Mouse (Mus musculus) spleen, postnatal 4 days (tissue): ENCODE data around the gene Nfic.

Experiments used
- DNase-seq, 2 experiments: peaks; one replicate each; pipeline ENCODE4 v3.0.0; 2022; ENCODE audit warnings: low spot score in 2 of 2

The Nfic gene

DNA sequence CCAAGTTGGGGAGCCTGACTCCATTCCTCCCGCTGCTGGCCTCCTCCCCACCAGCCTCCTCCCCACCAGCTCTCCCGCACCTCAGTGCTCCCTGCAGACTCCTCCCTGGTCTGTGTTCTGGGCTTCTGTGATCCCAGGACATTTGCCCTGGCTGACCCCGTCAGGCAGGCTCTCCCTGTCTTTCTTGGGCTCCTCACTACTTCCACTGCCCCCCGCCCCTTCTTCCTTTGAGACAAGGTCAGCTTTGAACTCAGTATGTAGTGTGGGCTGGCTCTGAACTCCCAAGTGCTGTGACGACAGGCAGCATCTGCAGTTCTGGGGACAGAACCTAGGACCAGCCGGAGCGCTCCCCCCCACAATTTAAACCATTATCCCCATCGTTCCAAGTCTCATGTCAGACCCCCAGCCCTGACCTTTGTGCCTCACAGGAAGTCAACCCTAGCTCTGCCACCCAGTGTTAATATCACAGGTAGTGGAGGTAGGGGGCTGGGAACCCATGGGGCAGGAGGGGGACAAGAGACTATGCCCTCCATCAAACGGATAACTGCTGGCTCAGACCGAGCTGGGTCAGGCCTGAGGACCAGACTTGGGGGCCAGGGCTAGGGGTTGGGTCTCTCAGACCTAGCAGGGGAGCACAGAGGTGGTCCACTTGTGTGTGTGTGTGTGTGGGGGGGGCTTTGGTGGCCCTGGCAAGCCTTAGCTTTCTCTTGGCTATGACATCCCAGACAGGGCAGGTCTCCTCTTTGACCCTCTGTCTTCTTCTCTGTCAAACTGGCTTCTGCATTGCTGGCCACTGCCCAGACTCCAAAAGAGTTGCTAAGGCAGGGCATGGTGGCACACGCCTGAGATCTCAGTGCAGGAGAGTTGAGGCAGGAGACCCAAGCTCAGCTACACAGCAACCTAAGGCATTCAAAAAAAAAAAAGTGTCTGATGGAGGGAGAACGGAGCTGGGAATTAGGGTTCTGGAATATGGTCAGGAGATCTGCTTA, 37.9 kb downstream of the Nfic start:
- no peak for DNase-seq

GRCm38 (mm10) chr10:81416581-81417226, 38.7 kb downstream of the Nfic start:
- DNase-seq, result no peak

GRCm38 (mm10) chr10:81415549-81416310, 39.7 kb downstream of the Nfic start:
- no peak for DNase-seq

DNA sequence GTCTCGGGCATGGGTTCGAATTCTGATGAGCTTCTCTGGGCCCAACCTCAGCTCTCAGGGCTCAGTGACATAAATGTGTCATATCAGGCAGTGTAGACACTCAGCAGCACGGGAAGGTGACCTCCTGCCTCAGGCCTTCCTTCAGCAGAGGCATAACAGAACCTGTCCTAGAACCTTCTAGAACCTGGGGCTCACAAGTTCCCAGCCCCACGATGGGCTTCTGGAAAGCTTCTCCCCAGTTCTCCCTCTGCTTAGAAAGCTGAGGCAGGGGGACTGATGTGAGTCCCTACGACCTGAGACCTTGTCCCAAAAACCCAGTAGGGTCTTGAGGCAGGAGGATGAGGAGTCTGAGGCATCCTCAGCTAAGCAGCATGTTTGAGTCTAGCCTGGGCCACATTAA, 40.3 kb downstream of the Nfic start:
- no peak for DNase-seq

GRCm38 (mm10) chr10:81414682-81415081, 40.8 kb downstream of the Nfic start:
- DNase-seq, result no peak

DNA sequence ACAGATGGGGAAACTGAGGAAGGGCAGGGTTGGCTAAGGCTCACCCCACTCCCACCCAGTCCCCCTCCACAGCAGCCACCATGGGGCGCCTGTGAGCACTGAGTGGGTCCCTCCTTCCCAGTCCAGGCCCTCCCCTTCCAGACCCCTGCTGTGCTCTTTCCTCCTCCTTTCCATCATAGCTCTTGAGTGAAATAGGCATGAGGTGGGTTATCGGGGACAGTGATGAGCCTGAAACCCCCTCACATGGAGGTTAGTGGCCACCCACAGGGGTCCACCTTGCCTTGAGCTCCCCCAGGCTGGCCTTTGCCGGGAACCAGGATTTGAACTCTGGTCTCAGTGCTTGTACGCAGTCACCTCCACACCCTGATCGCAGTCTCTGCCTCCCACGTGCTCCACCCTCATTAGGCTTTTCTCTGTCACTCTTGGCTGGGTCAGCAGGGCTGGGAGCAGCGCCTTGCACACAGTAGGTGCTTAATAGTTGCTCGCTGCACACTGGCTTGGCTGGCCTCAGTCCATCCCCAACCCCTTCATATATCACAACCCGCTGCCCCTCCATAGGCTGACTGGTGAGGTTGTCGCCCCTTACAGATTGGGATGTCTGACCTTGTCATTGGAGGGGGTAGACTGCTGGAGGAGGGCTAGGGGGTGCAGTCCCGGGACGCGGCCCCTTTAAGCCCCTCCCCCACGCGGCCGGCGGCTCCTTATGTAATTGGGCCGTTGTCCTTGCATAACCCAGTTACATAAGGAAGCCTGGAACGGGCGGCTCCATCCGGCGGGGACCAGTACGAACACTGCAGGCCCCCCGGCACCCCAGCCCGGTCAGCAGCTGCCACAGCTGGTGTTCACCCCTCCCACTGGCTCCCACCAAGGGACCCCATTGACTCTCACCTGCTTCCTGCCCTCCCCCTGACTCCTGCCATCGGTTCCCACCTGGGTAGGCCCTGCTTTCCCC, 41.8 kb downstream of the Nfic start:
- peak in 1 of 2 experiments; percentile 65 for DNase-seq

- no peak for DNase-seq
Observed at GRCm38 (mm10) chr10:81412586-81413309, 42.7 kb downstream of the Nfic start.

- DNase-seq, result no peak
Observed at GRCm38 (mm10) chr10:81411471-81412400, 43.7 kb downstream of the Nfic start.

DNA sequence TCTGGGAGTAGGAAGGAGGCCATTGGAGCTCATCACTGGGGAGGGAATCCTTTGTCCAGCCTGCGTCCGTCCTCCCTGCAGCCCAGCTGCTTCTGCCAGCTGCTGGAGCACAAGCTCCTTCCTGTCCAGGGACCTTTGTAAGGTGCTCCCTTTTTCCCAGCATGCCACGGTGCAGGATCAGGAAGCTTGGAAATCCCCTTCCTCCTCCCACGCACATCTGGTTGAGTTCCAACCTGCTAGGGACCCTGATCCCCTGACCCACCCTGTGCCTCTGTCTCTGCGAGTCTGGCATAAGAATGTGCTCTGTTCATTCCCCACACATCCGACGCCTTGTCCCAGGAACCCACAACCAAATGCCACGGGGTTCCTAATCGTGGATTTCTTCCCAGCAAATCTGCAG, 44.5 kb downstream of the Nfic start:
- DNase-seq, result no peak

GRCm38 (mm10) chr10:81410350-81410749, 45.1 kb downstream of the Nfic start:
- no peak for DNase-seq

- DNase-seq, result no peak
Observed at GRCm38 (mm10) chr10:81409330-81409729, 46.1 kb downstream of the Nfic start.

DNA sequence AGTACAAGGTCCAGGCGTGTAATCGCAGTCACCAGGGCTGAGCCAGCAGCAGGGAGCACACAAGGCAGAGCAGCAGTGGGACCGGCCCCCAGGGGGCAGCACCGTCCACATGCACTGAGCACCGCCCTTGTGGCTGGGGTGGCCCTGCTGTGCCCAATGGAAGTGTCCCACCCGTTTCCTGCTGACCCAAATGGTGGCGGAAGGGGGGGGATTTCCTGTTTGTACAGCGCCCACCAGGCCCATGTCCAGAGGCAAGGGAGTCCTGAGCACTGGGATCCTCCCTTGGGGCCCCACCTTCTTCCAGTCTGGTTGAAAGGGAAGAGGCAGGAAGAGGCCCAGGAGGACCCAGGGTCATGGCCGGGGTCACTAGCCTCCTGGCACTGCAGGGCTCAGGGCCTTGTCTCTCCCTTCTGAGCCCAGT, 46.6 kb downstream of the Nfic start:
- peak; percentile 83 to 94 for DNase-seq

DNA sequence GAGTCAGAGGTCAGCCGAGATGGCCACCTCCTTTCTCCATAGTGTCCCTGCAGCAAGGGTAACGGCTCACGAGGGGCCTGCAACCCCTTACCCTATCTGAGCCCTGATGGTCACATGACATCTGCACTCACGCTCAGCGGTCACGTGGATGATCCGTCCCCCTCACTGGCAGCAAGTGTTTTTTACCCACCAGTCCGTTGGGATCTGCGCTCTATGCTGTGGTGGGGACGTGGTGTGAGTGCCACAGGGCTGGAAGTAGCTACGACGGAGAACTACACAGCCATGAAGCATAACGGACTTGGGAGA, 47.1 kb downstream of the Nfic start:
- no peak for DNase-seq

- DNase-seq, result peak in 1 of 2 experiments; percentile 68
Observed at GRCm38 (mm10) chr10:81407539-81408423, 47.7 kb downstream of the Nfic start.

GRCm38 (mm10) chr10:81406504-81407440, 48.7 kb downstream of the Nfic start:
- no peak for DNase-seq

- DNase-seq, result peak; percentile 77 to 92
Observed at GRCm38 (mm10) chr10:81405588-81406201, 49.7 kb downstream of the Nfic start.

- peak in 1 of 2 experiments; percentile 53 for DNase-seq
Observed at GRCm38 (mm10) chr10:81404720-81405119, 50.7 kb downstream of the Nfic start.
